Mouse (Mus musculus) ES-Bruce4 (cell line): ENCODE measurements around the gene Dtx3l. TPM values are rescaled to one million over a fixed set of nuclear protein-coding genes. Genes with fewer than 3 reads are reported as not detected.

ENCODE experiments used
- H3K27ac ChIP-seq: 2 replicates; pipeline ENCODE4 v1.5.1; 2012; ENCODE audit warnings: low read length, inconsistent platforms; ENCODE audit not compliant: insufficient read depth
- H3K27me3 ChIP-seq: 2 replicates; pipeline ENCODE4 v1.6.1; 2012; ENCODE audit warnings: mild to moderate bottlenecking, low read length, inconsistent platforms; ENCODE audit not compliant: control insufficient read depth, poor library complexity, insufficient read depth, severe bottlenecking
- H3K36me3 ChIP-seq: 2 replicates; pipeline ENCODE4 v1.6.1; 2012; ENCODE audit warnings: inconsistent platforms, mild to moderate bottlenecking, low read length, moderate library complexity; ENCODE audit not compliant: control insufficient read depth, poor library complexity, insufficient read depth, severe bottlenecking
- H3K4me1 ChIP-seq: one replicate; pipeline ENCODE4 v1.8.1; 2011; ENCODE audit warnings: low read length; ENCODE audit not compliant: control insufficient read depth, insufficient read depth
- H3K4me3 ChIP-seq: 2 replicates; pipeline ENCODE4 v1.5.1; 2011; ENCODE audit warnings: low read depth, mild to moderate bottlenecking, low read length
- H3K9ac ChIP-seq: 2 replicates; pipeline ENCODE4 v1.6.1; 2012; ENCODE audit warnings: low read depth, mild to moderate bottlenecking, inconsistent platforms; ENCODE audit not compliant: poor library complexity, severe bottlenecking
- H3K9me3 ChIP-seq: replicated peaks from 2 replicates; pipeline ENCODE4 v1.6.1; 2012; ENCODE audit warnings: mild to moderate bottlenecking, low read length, inconsistent platforms; ENCODE audit not compliant: control insufficient read depth, poor library complexity, insufficient read depth, severe bottlenecking
- CTCF ChIP-seq: IDR thresholded peaks from one replicate; pipeline ENCODE4 v1.8.1; 2011; ENCODE audit warnings: low read depth, low read length
- EP300 ChIP-seq: IDR thresholded peaks from 2 replicates; pipeline ENCODE4 v1.6.1; 2011; ENCODE audit warnings: low read depth, low read length; ENCODE audit not compliant: insufficient read depth
- POLR2A ChIP-seq: IDR thresholded peaks from one replicate; pipeline ENCODE4 v1.8.1; 2011; ENCODE audit warnings: low read length; ENCODE audit not compliant: insufficient read depth
- polyA plus RNA-seq: library from polyadenylated mRNA; stranded (reverse); fragments of >200 nt; gene quantifications from 2 replicates; pipeline ENCODE4 v1.2.4, GENCODE M21; 2011; ENCODE audit warnings: low read depth; ENCODE audit not compliant: missing spikeins, insufficient read depth, insufficient read length

The Dtx3l gene
- polyA plus RNA-seq, 1 experiment = 11.2 TPM

DNA sequence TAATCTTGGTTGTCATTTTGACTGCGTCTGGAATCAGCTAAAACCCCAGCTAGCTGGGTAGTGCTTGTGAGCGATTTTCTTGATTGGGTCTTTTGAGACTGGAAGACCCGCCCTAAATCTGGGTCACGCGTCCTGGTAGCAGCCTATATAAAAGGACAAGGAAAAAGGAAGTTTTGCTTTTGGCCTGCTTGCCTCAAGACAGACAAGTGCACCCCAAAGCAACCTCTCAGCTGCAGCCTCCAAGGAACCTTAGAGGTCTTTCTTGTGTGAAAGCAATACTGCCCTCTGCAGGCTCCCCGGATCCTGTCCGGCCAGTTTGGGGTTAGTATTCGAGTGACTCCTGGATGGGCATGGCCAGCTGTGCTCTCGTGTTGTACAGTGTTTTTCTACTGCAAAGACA is 739 bp upstream of the Dtx3l start:
- no peak overlapping the region for H3K27ac ChIP-seq
- no peaks in the 10 kb centered on the region for H3K36me3 ChIP-seq
- TF ChIP-seq POLR2A = no peak
- TF ChIP-seq CTCF = peak; percentile 68
- no peak for TF ChIP-seq EP300
- no peaks in the 10 kb centered on the region for H3K4me1 ChIP-seq
- H3K9ac ChIP-seq = peak overlapping the region; percentile 67
- no peaks in the 10 kb centered on the region for H3K27me3 ChIP-seq
- H3K4me3 ChIP-seq = no peak overlapping the region
- no peaks in the 10 kb centered on the region for H3K9me3 ChIP-seq

DNA sequence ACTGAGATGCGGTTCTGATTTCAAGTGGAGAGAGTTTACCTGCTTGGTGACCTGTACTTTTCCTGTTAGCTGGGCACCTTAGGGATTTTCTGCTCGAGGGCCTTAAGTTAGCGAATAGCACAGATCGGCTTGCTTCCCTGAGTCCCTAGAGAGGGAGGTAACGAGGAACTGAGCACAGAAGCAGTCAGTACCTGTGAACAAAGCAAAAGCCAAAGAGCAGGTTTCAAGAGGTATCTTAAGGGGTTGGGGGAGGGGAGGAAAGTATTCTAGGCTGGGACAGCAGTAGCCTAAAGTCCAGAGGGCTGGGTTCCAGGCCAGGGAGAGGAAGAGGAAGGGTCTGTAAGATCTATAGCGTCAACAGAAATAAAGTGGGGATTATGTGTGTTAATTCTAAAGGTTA is 310 bp upstream of the Dtx3l start:
- TF ChIP-seq CTCF (no peak), EP300 (no peak)
- Histone ChIP-seq H3K9ac (peak overlapping the region; percentile 67), H3K36me3 (no peaks in the 10 kb centered on the region), H3K4me1 (no peaks in the 10 kb centered on the region), H3K27me3 (no peaks in the 10 kb centered on the region), H3K4me3 (peak overlapping the region; percentile 60), H3K9me3 (no peaks in the 10 kb centered on the region), H3K27ac (no peak overlapping the region)

DNA sequence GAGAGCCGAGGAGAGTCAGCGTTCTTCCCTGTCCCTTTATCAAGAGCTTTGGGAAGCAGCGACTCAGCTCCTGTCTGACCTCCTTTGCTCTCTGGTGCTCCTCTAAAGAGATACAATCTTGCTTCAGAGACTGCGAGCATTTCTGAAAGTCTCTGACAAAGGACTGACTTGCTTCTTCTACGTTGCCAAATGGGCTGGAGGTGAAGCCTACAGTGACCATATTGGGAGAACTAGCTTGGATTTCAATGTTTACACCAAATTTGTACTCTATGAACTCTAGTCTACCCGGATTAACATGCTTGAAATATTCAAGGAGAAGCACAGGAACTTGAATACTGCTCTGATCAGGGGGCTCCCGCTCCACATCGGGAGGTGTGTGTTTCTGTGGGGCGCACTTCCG is 5.8 kb downstream of the Dtx3l start:
- TF ChIP-seq POLR2A = no peak
- no peak for TF ChIP-seq CTCF
- TF ChIP-seq EP300 = no peak
- Histone ChIP-seq H3K9ac (no peak overlapping the region), H3K4me3 (no peak overlapping the region)

DNA sequence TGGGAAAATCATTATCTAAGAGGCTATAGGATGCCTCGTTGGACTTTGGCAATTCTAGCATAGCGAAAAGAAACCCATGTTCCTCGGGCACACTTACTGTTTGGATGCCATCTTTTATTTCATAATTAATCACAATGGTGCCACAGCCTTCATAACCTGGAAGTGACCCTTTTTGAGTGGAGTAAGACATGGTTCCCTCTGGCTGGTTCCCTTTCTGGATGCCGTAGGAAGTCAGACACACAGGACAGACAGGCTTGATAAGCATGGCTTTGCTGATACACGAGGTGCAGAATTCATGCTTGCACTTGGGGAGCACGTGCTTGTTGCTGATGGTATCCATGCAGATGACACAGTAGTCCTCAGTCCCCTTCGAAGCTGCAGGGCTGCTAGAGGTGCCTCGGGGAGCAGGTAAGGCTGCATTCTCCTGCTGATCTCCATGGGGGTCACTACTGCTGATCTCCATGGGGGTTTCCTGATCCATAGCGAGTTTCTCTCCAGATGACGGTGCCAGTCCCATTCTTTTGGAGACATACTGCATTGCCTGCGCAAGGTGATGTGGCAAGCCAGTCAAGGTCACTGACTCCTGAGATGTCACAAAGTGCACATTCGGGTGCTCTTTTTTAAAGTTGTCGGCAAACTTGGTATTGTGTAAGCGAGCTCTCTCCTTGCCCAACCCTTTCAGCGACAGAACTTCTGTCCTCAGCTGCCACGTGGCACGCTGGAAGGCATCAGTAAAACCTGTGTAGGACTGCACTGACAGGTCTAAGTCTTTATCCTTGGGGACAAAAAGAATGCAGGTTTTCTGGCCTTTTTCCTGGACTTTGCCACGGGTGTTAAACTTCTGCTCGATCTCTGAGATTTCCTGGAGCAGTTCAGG is 6.5 kb downstream of the Dtx3l start:
- Histone ChIP-seq H3K4me1 (no peaks in the 10 kb centered on the region), H3K9me3 (no peaks in the 10 kb centered on the region), H3K4me3 (no peak overlapping the region), H3K27ac (no peak overlapping the region), H3K9ac (no peak overlapping the region), H3K36me3 (peaks cover 3% of the 10 kb centered on the region), H3K27me3 (no peaks in the 10 kb centered on the region; the same call in 1 of the 2 replicates)
- TF ChIP-seq EP300 (no peak), POLR2A (no peak), CTCF (no peak)

More for the DNA sequence above, 5.8 kb downstream of the Dtx3l start:
- H3K36me3 ChIP-seq = peaks cover 3% of the 10 kb centered on the region
- no peaks in the 10 kb centered on the region for H3K9me3 ChIP-seq
- no peak overlapping the region for H3K27ac ChIP-seq
- no peaks in the 10 kb centered on the region for H3K4me1 ChIP-seq
- H3K27me3 ChIP-seq = no peaks in the 10 kb centered on the region; the same call in 1 of the 2 replicates

DNA sequence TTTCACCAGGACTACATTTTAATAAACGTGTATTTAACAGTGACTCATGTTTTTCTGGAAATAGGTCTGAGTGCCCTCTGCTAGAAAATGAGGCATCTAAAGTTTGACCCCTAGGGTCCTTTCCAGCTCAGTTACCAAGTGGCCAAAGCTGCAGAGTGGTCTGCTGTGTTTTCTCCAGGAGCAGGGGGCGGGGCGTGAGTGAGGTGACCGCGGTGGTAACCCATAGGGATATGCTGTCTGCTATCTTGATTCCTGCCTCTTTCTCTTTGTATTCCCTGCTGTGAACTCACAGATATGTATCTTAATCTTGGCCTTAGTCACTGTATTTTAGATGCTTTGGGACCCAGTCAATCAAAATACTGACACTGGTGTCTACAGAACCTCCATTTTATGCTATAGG is 14.6 kb downstream of the Dtx3l start:
- Histone ChIP-seq H3K27ac (no peak overlapping the region), H3K9ac (no peak overlapping the region), H3K4me3 (no peak overlapping the region), H3K27me3 (no peaks in the 10 kb centered on the region; the same call in 1 of the 2 replicates), H3K9me3 (no peaks in the 10 kb centered on the region), H3K36me3 (peaks cover 3% of the 10 kb centered on the region), H3K4me1 (no peaks in the 10 kb centered on the region)
- no peak for TF ChIP-seq CTCF
- TF ChIP-seq EP300 = no peak
- no peak for TF ChIP-seq POLR2A

DNA sequence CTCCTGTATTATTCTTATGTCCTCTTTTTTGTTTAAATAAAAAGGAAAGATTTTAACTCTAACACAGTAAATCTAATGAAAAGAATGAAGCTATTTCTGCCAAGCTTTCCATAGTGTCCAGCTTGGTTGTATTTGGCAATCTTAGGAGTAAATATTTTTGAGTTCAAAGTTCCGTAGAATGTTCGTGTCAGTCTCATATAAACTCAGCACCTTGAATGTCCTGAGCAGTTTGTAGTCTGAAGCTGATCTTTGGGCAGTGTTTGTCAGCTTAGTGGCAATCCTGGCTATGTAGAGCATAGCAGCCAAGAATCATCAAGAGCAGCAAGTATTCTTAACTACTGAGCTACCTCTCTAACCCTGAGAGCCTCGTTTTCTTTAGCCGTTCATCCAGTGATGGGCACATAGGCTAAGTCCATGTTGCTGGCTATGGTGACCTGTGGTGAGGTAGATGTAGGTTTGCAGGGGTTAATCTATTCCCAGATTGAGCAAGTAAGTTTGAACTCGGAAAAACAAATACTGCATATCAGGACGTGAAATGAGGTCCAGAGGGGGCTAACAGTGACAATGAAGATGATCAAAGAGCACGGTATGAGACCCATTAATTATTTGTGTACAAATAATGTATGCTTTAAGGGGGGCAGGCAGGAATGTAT is 15.3 kb downstream of the Dtx3l start:
- H3K4me3 ChIP-seq = no peak overlapping the region
- H3K9me3 ChIP-seq = no peaks in the 10 kb centered on the region
- H3K27ac ChIP-seq = no peak overlapping the region
- H3K27me3 ChIP-seq = no peaks in the 10 kb centered on the region; the same call in 1 of the 2 replicates
- no peak overlapping the region for H3K9ac ChIP-seq
- H3K36me3 ChIP-seq = peaks cover 1% of the 10 kb centered on the region
- H3K4me1 ChIP-seq = no peaks in the 10 kb centered on the region
- TF ChIP-seq EP300 (no peak), CTCF (no peak), POLR2A (no peak)
